ENCODE assay signal across 22 mouse cellular contexts in genomic region chr11:58849731-58850130, GRCm38 (mm10). TPM values are rescaled to one million over a fixed set of nuclear protein-coding genes. Genes with fewer than 3 reads are reported as not detected.
"Had no signal": no experiment of that assay in that cellular context is flagged by ENCODE, and none has a peak within 500 bp of the region (broad histone marks: within the 10 kb centered on the region; RNA-seq: fewer than 3 reads in every experiment).

No protein-coding gene starts in this region.

- DNase-seq: liver, postnatal 0 days; lung, embryonic 14.5 days; right cerebral cortex, postnatal 14 days; thymus, adult 2 months; thymus, postnatal 25 days had no signal

- H3K9ac ChIP-seq: liver, embryonic 15.5 days; liver, postnatal 0 days; lung, embryonic 14.5 days; midbrain, embryonic 13.5 days; midbrain, embryonic 15.5 days; neural tube, embryonic 12.5 days; stomach, embryonic 15.5 days had no signal

- ATAC-seq: liver, postnatal 0 days; midbrain, embryonic 13.5 days; midbrain, embryonic 15.5 days had no signal

- H3K27ac ChIP-seq: liver, embryonic 15.5 days; macrophage; midbrain, embryonic 13.5 days; midbrain, embryonic 15.5 days; neural tube, embryonic 12.5 days; stomach, embryonic 15.5 days; stomach, postnatal 0 days had no signal

- H3K27me3 ChIP-seq: liver, embryonic 15.5 days; megakaryocyte, embryonic 14.5 days; midbrain, embryonic 13.5 days; midbrain, embryonic 15.5 days; neural tube, embryonic 12.5 days; stomach, embryonic 15.5 days had no signal

- H3K4me2 ChIP-seq: liver, embryonic 15.5 days; lung, embryonic 14.5 days; midbrain, embryonic 11.5 days; midbrain, embryonic 13.5 days; midbrain, embryonic 15.5 days; neural tube, embryonic 12.5 days; stomach, embryonic 15.5 days had no signal

- H3K9me3 ChIP-seq: liver, embryonic 15.5 days; midbrain, embryonic 13.5 days; midbrain, embryonic 15.5 days; neural tube, embryonic 12.5 days; stomach, embryonic 15.5 days had no signal

- H3K4me3 ChIP-seq: liver, embryonic 15.5 days; megakaryocyte, embryonic 14.5 days; midbrain, embryonic 13.5 days; midbrain, embryonic 15.5 days; neural tube, embryonic 12.5 days; stomach, embryonic 15.5 days had no signal

RNA-seq across cellular contexts. Expression of gene Olfr311, which starts 10.7 kb away (rescaled TPM):
- total RNA-seq: megakaryocyte progenitor cell, adult 5-6 weeks; midbrain, postnatal 0 days; monocyte, adult 5-6 weeks; neutrophil, adult 5-6 weeks had no signal
- polyA plus RNA-seq: liver, embryonic 15.5 days; liver, postnatal 0 days; lung, embryonic 14.5 days; lung, embryonic 16.5 days; macrophage; midbrain, embryonic 11.5 days; midbrain, embryonic 13.5 days; midbrain, embryonic 15.5 days; midbrain, postnatal 0 days; neural tube, embryonic 12.5 days; neural tube, embryonic 14.5 days; spleen, adult 2 months; stomach, embryonic 15.5 days; stomach, postnatal 0 days; testis, adult 2 months; thymus, adult 2 months had no signal

RNA-seq across cellular contexts. Expression of gene Olfr312, which starts 20.7 kb away (rescaled TPM):
- total RNA-seq: megakaryocyte progenitor cell, adult 5-6 weeks; midbrain, postnatal 0 days; monocyte, adult 5-6 weeks; neutrophil, adult 5-6 weeks had no signal
- polyA plus RNA-seq: liver, embryonic 15.5 days; liver, postnatal 0 days; lung, embryonic 14.5 days; lung, embryonic 16.5 days; macrophage; midbrain, embryonic 11.5 days; midbrain, embryonic 13.5 days; midbrain, embryonic 15.5 days; midbrain, postnatal 0 days; neural tube, embryonic 12.5 days; neural tube, embryonic 14.5 days; spleen, adult 2 months; stomach, embryonic 15.5 days; stomach, postnatal 0 days; thymus, adult 2 months had no signal

RNA-seq across cellular contexts. Expression of gene Olfr313, which starts 34.9 kb away (rescaled TPM):
- total RNA-seq: megakaryocyte progenitor cell, adult 5-6 weeks; midbrain, postnatal 0 days; monocyte, adult 5-6 weeks; neutrophil, adult 5-6 weeks had no signal
- polyA plus RNA-seq: liver, embryonic 15.5 days; liver, postnatal 0 days; lung, embryonic 14.5 days; lung, embryonic 16.5 days; macrophage; midbrain, embryonic 11.5 days; midbrain, embryonic 13.5 days; midbrain, embryonic 15.5 days; midbrain, postnatal 0 days; neural tube, embryonic 12.5 days; neural tube, embryonic 14.5 days; spleen, adult 2 months; stomach, embryonic 15.5 days; stomach, postnatal 0 days; thymus, adult 2 months had no signal
